Mouse (Mus musculus): ENCODE data around the gene Slc19a1.

Slc19a1 gene

DNA sequence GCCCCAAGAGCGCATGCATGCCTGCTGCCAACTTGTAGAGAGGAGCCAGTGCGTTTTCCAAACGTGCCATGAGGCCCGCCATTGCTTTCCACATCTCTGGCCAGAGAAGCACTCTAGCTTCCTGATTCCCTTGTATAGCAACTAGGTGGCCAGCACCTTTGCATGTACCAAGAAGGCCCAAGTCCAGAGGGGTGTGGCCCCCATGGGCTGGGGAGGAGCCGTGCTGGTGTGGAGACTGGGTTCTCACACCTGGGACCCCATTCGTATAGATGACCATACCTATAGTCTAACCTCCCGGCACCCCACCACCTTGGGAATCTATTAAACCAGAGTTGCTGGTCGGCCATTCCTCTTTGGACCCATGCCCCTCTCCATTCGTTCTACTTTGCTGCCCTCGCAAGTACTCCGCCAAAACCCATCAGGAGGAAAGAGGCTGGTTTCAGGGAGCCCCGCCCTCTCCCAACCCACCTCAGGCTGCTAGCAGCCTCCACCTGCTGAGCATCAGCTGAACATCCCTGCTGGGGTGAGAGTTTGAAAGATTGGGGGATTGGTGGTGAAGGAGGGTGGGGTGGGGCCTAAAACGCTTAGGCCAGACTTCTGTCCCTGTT, at the start of gene Slc19a1:
Gene Slc19a1, plus strand, starts transcription at position 474 of the 608 bp plus-strand sequence.
- DNase-seq (ENCODE audit: extremely low read depth, low read depth): no peak

DNA sequence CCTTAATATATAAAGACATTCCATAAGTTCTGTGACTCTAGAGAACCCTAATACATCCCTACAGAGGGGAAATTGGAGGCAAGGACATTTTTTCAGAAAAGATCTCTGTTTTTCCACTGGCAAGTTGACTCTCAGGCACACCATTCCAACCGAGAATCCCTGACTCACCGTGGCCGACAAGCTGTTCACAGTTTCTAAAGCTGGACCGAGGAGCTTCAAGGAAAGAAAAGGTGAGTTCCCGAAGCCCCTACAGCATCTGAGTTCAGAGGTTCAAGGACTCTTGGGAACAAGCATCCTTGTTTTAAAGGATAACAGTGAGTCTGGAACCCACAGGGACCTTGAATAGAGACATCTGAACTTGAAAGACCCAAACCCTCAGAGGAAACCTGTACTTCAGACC, 43.5 kb upstream of the Slc19a1 start:
- DNase-seq (ENCODE audit: extremely low read depth, low read depth): no peak

DNA sequence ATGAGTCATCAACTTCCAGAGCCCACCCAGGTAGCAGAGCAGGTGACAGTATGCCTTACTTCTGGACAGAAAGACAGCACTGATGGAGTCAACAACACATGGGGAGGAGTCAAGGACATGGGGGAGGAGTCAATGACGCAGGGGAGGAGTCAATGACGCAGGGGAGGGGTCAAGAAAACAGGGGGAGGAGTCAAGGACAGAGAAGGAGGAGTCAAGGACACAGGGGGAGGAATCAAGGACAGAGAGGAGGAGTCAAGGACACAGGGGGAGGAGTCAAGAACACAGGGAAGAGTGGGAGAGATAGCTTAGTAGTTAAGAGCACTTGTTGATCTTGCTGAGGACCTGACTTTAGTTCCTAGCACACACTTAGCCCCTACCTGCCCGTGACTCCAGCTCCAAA, 39.6 kb upstream of the Slc19a1 start:
- no peak for DNase-seq (ENCODE audit: extremely low read depth, low read depth)

DNA sequence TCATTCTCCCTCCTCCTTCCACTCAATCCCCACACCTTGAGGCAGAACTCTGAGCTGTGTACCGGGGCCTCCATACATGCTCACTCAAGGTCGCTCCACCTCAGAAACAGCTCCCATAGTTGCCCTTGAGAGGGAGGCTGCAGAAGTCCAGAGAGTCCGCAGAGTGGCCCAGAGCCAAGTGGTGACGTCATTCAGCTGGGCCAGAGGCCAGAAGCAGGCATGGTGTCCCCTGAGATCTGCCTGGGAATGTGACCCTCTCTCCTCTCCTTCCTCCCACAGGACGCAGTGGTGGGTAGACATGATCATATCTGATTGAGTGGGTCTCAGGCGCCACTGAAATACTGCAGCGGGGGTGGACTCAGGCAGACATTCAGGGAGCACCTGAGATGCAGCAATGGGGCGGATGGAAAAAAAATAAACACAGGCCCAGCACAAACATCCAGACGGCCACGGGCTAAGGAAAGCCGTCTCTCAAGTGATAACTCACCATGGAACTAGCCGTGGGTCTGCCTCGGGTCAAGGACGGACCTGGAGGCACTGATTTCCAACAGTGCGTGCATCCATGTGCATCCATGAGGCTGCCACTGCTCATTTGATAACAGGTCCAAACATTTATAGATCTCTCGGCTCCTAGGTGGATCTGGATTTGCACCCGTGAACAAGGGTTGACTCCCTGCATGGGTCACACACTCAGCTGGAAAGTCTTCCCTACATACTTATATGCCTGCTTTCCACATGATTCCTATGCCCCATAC, 34.1 kb upstream of the Slc19a1 start:
- DNase-seq (ENCODE audit: extremely low read depth, low read depth): no peak

DNA sequence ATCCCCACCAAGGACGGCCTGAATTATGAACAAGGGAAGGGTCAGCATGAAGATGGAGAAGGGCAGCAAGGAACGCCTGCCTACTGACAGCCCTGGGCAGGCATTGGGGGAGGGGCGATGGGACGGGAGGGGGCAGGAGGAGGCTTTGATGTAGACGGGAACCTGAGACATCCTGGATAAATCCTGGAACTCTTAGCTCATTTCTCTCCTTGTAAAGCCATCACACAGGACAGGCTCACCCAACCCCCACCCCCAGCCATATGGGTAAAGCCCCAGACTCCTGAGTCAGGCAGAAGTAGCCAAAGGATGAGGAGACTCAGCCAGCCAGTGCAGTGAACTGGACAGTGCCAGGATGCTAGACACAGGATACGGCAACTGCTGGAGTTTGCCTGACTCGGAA, 27.1 kb upstream of the Slc19a1 start:
- DNase-seq (ENCODE audit: extremely low read depth, low read depth): no peak

DNA sequence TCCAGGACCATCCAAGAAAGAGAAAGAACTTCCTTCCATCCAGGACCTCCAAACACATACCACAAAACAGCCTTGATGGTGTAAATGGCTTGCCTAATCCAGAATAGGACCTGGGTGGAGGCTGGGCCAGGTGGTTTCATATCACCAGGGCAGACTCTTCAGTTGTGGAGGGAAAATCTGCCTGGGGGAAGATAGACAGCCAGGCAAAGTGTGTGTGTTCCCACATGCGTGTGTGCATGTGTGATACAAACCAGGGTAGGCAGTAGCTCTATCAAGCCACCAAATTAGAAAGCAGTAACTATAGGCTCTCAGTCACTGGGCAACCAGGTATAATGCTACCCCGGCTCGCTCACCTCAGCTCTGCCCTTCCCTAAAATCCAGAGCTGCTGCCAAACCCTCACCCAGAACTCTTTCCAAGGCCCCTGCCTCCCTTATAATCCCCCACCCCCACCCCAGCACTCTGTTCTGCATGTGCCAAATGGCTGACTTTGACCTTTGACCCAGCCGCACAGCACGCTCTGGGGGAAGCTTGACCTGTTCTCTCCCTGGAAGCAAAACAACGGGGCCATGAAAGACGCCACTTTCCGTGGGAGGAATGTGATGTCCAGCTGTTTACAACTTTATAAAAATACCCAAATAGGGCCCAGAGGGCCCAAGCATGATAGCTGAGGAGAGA, 24.5 kb upstream of the Slc19a1 start:
- DNase-seq (ENCODE audit: extremely low read depth, low read depth): no peak

DNA sequence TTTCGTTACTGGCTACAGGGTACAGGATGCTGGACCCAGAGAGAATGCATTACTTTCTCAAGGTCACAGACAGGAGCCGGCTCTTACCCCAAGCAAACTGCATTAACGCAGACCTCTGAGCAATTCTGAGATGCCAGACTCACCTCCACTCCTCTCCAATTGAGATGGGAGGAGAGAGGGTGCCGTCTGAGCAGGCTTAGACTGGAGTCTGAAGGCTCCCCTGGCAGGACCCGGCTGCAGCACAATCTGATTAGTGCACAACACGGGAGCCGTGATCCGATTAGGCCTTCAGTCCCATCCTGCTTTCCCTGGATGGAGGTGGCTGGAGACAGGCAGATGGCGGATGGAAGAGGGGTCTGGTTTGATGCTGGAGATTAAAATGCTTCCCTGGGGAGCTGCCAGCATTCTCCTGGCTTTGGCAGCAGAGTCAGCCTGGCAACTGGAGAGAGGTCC, 23.9 kb upstream of the Slc19a1 start:
- DNase-seq (ENCODE audit: extremely low read depth, low read depth): no peak

DNA sequence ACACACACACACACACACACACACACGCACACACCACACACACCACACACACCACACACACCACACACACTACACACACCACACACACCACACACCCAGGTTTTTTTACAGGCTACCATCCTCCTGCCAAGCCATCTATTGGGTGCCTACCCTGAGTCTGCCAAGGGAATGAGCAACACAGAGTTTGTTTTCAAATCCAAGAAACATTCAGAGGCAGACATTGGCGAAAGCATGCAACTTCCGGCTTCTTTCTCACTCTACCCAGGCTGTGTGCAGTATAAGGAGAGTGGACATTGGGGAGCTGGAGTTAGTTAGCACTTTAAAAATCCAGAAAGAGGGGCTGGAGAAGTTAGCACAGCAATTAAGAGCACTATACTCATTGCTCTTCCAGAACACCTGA, 23.3 kb upstream of the Slc19a1 start:
- DNase-seq (ENCODE audit: extremely low read depth, low read depth): no peak

DNA sequence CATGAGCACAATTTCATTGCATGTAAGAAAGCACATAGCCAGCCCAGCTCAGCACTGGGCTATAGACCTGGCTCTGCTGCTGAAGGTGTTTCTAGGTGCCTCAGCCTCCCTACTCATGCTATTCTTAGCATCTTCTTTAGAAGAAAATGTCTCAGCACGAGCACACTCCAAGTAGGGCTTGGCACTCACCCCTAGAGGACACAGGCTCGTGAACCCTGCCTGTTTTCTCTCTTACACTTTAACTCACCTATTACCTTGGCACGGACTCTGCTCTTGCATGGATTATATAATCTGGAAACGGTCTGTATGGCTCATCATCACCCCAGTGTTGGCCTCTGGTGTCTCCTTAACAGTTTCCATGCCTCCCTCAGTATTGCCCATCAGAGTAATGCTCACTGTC, 20.4 kb upstream of the Slc19a1 start:
- DNase-seq (ENCODE audit: extremely low read depth, low read depth): no peak

DNA sequence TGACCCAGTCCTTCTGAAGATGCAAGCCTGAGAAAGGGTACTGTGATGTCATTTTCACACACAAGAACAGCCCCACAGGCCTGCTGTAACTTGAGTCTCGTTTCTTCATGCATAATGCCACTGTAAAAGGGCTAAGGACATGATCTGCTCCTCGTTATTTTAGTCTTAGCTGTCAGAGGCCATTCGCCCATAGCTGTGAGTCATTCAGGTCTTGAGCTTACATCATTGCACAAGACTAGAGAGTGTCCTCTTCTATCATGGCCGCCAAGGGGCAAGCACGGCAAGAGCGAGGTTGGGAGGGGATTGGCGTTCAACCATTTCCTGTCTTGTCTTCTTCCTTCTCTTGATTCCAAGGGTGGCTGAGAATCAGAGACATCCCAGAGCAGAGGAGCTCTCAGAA, 16.0 kb upstream of the Slc19a1 start:
- DNase-seq (ENCODE audit: extremely low read depth, low read depth): no peak

DNA sequence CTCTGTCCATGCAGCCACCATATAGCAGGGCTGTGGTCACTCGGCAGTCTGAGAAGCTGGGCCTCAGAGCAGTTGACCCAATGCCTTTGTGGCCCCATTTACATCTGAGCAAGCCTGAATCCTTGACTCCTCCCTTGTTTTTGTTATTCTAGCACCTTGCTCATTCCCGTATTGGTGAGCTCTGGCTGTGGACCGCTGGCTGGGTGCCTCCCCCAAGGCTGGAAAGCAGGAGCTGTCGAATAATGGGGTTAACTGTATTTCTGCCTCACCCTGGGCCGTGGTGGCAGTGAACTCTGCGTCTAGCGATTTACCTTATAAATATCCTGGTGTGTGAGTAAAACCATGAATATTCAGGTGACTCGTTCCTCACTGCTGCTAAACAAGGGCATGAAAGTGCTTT, 15.5 kb upstream of the Slc19a1 start:
- DNase-seq (ENCODE audit: extremely low read depth, low read depth): no peak

DNA sequence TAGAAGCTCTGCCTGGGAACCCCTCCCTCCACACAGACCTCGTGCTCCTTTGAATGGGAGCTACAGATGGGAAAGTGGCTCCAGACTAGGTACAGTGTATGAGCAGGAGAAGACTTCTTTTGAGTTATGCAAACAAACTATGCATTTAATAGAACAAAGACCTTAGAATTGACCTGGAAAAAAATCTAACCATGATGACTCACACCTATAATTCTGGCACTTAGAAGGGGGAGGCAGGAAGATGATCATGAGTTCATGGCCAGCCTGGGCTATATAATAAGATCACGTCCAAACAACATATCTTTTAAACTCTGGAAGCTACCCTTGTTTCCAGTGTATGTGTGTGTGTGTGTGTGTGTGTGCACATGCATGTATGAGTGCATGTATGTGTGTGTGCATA, 15.0 kb upstream of the Slc19a1 start:
- DNase-seq (ENCODE audit: extremely low read depth, low read depth): no peak

DNA sequence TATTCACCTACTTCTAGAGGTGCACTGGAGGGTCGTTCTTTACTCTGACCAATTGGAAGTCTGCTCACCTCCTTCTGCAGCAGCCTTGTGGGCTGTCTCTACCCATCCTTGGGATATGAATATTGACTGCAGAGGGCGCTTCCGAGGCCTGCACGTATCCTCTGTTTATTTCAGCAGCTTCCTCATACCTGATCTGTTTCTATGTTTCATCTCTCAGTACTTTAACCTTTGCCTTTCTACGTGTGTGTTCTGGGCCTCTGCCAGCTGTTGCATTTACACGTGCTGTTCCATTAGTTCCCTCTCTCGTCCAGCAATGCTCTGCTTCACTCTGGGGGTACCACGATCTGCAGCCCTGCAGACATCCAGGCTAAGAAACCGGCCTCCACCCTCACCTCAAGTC, 14.4 kb upstream of the Slc19a1 start:
- DNase-seq (ENCODE audit: extremely low read depth, low read depth): no peak

DNA sequence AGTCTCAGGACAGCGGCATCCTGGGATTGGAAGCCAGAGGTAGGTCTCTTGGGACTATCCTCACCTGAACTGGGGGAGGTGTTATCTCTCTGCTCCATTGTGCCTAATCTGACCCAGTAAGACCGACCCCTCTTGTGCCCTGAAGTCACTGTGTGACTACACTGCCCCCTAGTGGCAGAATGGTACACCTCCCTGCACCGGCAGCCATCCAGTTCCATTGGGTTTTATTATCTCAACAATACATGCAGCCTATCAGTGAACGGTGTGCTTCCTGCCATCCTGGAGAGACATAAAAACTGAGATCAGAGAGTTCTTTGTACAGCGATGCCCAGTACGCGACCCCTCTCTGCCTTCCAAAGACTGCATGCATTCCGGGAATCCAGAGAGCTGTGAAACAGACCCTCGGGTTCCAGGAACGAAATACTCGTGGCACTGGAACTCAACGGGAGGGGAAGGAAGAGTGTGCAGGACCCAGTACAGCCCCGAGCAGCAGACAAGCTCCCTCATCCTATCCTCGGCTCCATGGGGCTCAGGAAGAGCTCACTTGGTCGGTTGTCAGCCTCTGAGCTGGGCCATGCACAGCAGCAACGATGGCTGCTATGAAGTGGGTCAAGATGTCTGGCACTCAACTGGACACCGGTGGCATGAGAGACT, 10.5 kb upstream of the Slc19a1 start:
- DNase-seq (ENCODE audit: extremely low read depth, low read depth): peak; percentile 71

DNA sequence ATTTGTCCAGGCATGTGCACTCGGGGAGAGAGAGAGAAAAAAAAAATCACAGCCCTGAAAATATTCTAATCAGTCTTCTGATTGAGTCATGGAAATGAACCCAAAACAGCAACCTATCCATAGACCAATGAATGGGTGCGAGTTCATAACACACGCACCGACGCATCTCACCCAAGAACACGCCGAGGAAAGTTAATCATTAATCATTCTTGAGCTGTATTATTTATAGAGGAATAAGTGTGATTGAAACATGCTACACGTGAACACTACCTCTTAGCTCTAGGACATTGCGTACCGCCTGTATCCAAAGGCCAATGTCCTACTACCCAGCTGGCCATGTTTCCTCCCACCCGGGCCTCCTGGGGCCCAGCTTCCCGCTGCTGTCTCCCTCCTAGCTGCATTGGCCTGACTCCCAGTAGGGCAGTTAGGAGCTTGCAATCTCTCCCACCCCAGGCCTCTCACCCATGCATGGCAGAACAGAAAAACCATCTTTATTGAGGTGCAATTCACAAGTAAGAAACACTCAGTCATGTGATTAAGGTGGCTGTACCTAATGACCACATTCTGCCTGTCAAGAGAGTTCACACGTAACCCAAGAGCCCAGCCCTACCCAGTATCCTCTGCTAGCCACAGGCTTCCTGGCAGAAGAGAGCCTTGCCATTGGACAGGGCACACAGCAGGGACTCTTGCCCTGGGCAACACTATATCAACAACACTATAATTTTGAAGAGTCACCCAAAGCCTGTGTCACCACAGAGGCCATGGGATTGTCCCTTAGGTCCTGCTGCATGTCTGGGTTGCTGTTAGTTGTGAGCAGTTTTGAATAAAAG, 9.5 kb upstream of the Slc19a1 start:
- DNase-seq (ENCODE audit: extremely low read depth, low read depth): no peak

DNA sequence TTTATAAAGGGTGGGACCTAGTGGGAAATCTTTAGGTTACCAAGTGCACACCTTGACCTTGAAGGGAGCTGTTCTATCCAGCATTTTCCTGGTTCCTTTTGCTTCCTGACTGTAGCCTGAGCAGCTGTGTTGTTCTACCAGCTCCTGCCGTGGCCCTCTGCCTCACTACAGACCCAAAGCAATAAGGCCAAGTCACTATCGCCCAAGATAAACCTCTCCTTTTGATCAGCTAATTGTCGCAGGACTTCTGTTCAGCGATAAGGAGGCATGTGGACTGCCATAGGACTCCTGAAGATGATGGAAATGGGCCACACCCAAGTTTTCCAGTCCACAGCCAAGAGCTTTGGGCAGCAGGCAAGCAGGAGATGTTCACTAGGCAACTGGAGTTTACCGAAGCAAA, 7.8 kb upstream of the Slc19a1 start:
- no peak for DNase-seq (ENCODE audit: extremely low read depth, low read depth)

DNA sequence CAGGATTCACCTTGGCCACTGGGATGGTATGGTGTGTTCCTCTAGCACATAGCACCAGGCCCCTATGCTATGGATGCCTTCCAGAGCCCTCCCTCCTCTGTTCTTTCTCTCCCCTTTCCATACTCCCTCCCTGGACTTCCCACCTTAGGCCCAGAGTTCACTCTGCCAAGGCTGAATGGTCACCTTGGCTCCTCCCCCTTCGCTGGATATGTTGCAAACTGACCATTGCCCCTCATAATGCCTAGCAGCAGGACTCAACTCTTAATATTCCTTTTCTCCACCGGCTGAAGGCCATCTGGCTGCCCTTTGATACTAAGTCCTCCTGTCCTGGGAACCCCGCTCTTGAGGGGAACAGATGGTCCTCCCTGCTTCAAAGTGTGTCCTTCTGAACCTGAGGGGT, 5.1 kb upstream of the Slc19a1 start:
- no peak for DNase-seq (ENCODE audit: extremely low read depth, low read depth)

DNA sequence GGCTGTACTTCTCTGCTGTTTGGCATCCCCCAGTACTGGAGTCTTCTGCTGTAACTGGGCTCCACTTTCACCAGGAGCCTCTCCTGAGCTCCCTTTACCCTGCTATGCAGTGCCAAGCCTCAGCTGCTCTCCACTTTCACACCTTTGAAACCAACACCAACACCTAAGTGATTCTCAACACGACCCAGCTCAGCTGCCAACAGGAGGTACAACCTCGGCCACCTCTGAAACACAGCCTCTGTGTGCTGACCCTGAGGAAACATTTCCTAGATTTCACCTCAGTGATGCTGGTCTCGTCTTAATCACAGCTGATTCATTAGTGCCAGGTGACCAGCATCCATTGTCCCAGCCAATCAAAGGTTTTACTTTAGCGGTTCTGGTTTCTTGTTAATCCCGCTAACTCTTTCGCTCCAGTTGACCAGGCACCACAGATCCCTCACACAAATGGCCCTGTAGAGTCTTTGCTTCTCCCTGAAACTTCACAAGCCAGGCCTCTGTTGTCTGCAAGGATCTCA, 3.2 kb upstream of the Slc19a1 start:
- DNase-seq (ENCODE audit: extremely low read depth, low read depth): no peak

DNA sequence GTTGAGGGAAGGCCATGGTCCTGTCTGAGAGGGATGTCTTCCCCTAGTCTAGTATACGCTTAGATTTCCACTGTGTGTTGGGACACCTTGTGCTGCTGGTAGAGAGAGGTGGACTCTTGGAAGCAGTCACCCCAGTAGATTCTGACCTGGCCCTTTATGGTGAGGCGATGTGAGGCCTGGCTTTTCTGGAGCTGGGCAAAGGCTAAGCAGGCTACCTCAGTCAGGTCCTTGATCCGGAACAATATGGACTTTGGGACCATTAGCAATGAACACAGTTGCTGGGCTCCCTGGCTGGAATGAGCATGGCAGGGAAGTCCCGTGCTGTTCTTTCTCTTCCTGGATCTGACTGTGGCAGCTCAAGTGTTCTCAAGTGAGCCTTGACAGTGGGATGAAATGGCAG, 2.3 kb upstream of the Slc19a1 start:
- no peak for DNase-seq (ENCODE audit: extremely low read depth, low read depth)

DNA sequence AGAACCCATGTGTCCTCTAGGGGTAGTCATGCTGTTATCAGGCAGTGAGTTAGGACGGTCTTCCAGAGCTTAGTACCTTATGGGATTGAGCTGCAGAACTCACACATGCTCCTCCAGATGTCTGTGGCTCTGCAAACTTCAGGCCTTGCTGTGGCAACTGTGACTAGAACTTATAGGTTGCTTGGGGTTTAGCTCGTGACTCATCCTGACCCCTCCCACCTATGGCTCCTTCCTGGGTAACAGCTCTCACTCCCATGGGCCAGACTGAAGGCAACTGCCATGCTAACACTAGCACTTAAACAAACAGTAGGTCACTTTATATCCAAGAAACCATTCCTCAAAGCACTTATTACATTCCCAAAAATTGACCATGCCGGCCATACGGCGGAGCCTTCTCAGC, 1.4 kb upstream of the Slc19a1 start:
- no peak for DNase-seq (ENCODE audit: extremely low read depth, low read depth)
